Mouse (Mus musculus): ENCODE results near the gene Wbp2.

The Wbp2 gene

GRCm38 (mm10) chr11:116091591-116091990, 4.8 kb upstream of the Wbp2 start:
- no peak for DNase-seq (ENCODE audit: extremely low spot score, low read depth, low spot score)

DNA sequence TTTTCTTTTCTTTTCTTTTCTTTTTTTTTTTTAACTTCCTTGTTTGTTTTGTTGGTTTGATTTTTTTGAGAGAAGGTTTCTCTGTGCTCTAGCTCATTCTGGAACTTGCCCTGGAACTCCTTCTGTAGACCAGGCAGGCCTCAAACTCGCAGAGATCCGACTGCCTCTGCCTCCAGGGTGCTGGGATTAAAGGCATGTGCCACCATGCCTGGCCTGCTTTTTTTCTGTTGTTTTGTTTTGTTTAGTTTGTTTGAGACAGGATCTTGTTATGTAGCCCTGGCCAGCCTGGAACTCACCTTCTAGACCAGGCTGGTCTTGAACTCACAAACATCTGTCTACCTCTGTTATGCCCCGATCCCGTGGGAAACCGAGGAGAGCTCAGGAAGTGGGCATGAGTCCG, 2.8 kb upstream of the Wbp2 start:
- no peak for DNase-seq (ENCODE audit: extremely low spot score, low read depth, low spot score)

GRCm38 (mm10) chr11:116088741-116089394, 2.1 kb upstream of the Wbp2 start:
- DNase-seq (ENCODE audit: extremely low spot score, low read depth, low spot score) = no peak

DNA sequence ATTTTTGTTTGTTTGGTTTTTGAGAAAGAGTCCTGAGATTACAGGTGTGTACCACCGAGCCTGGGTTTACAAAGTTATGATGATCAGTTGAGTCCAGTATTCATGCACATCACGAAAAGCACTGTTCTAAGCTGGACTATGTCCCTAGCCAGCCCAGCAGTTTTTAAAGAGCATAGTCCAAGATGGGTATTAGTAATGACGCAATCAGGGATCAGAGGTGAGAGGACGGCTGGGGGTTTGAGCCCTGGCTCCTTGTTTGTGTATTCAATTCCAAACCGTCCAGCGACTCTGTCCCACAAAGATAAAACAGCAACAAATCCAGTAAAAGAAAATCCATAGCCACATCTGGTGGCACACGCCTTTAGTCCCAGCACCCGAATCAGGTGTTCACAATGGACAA, 1.4 kb upstream of the Wbp2 start:
- no peak for DNase-seq (ENCODE audit: extremely low spot score, low read depth, low spot score)

- peak; percentile 66 for DNase-seq (ENCODE audit: extremely low spot score, low read depth, low spot score)
Observed at GRCm38 (mm10) chr11:116087194-116088130, 667 bp upstream of the Wbp2 start.

DNA sequence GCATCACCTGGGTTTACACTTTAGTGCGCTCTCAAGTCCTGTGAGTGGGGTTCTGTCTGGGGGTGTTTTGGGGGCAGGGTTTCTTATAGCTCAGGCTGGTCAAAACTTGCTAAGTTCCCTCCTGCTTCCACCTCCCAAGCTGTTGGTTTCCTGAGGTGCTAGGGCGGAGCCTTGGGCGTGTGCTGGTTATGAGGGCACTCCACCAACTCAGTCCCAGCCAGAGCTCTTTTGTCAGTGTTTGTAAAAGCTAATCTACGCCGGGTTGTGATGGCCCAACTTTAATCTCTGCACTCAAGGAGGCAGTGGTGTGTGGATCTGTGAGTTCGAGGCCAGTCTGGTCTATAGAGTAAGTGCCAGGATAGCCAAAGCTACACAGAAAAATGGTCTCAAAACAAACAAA, 2.6 kb downstream of the Wbp2 start:
- DNase-seq (ENCODE audit: extremely low spot score, low read depth, low spot score) = no peak

GRCm38 (mm10) chr11:116083096-116083672, 3.6 kb downstream of the Wbp2 start:
- DNase-seq (ENCODE audit: extremely low spot score, low read depth, low spot score) = no peak

GRCm38 (mm10) chr11:116081081-116081480, 5.7 kb downstream of the Wbp2 start:
- no peak for DNase-seq (ENCODE audit: extremely low spot score, low read depth, low spot score)

- DNase-seq (ENCODE audit: extremely low spot score, low read depth, low spot score) = no peak
Observed at GRCm38 (mm10) chr11:116079511-116079910, 7.3 kb downstream of the Wbp2 start.

DNA sequence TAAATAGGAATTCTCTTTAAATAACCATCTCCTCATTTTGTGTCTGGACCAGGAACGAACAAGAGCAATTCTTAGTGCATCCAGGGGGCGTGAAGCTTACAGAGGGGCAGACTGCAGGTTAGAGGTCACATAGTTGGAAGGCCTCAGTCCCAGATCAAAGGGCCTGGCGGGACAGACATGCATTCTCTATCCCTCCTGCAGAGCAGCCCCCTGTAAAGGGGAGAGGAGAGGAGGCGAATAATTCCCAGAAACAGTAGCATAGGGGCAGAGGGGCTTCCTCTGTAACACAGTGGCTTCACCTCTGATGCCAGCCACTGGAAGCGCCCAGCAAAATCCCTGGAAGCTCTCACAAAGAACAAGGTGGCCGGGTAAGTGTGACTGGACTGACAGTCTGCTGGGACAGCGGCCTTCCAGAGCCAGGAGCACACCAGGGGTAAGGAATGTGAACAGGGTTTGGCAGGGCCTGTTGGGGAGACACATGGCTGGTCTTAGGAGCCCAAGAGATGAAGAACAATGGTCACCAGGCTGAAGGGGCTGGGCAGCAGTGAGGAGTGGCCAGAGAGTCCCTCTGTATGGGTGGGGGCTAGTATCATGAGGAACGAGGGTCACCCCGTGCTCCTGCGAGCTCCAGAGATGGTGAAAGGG, 8.0 kb downstream of the Wbp2 start:
- DNase-seq (ENCODE audit: extremely low spot score, low read depth, low spot score) = no peak

DNA sequence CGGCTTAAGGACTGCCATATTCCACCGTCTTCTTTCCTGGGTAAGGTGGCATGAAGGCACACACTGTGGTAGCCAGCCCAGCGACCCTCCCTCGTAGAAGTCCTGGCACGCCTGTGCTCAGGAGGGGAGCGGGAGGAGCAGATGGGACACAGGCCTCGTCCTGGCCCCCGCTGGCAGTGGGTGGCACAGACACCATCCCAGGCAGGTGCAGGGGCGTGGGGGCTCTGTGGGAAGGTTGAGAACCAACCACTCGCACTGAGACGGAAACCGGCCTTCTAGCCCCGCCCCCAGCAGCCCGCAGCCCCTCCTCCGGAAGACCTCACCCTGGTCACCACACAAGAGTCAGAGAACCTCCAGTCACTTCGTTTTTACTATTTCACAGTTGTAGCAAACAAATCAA, 8.6 kb downstream of the Wbp2 start:
- peak; percentile 20 for DNase-seq (ENCODE audit: extremely low spot score, low read depth, low spot score)

GRCm38 (mm10) chr11:116077446-116078204, 9.2 kb downstream of the Wbp2 start, which contains the start of gene Unc13d:
TSS of gene Unc13d (minus strand) at chr11:116077961.
- DNase-seq (ENCODE audit: extremely low spot score, low read depth, low spot score) = no peak

- no peak for DNase-seq (ENCODE audit: extremely low spot score, low read depth, low spot score)
Observed at GRCm38 (mm10) chr11:116076836-116077235, 10.0 kb downstream of the Wbp2 start.

GRCm38 (mm10) chr11:116076266-116076540, 10.6 kb downstream of the Wbp2 start:
- no peak for DNase-seq (ENCODE audit: extremely low spot score, low read depth, low spot score)

- DNase-seq (ENCODE audit: extremely low spot score, low read depth, low spot score) = no peak
Observed at GRCm38 (mm10) chr11:116075539-116076265, 11.1 kb downstream of the Wbp2 start.

DNA sequence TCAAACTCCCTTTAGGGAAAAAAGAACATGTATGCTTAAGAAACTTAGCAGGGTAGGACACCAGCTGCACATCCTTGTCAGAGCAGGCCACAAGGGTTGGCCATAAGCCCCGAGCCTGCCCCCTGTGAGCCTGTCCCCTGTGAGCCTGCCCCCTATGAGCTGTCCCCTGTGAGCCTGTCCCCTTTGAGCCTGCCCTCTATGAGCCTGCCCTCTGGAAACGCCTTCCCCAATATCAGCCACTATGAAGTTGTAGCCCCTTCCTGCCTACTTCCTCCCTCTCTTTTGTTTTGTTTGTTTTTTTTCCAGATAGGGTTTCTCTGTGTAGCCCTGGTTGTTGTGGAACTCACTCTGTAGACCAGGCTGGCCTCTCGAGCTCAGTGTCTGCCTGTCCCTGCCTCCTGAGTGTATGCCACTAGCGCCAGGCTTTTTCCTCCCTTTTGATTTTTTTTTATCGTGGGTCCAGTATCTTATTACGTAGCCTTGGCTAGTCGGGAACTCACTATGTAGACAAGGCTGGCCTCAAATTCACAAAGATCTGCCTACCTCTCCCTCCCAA, 12.3 kb downstream of the Wbp2 start:
- no peak for DNase-seq (ENCODE audit: extremely low spot score, low read depth, low spot score)

DNA sequence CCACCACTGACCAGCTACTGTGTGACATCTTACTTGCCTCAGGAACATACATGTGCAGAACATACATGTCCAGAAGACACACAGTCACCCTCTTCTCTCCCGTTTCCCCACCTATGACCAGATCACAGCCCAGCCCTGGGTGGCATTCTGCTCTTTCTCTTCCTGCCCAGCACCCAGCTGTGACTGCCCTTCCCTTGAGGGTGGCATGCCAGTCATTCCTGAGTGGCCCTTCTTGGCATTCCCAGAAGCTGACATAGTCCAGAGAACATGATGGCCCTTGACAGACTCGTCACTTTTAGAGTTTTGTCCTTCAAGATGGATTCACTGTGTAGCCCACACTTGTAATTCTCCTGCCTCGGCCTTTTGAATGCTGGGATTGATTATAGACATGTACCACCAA, 14.2 kb downstream of the Wbp2 start:
- no peak for DNase-seq (ENCODE audit: extremely low spot score, low read depth, low spot score)

GRCm38 (mm10) chr11:116071510-116071909, 15.3 kb downstream of the Wbp2 start:
- no peak for DNase-seq (ENCODE audit: extremely low spot score, low read depth, low spot score)

DNA sequence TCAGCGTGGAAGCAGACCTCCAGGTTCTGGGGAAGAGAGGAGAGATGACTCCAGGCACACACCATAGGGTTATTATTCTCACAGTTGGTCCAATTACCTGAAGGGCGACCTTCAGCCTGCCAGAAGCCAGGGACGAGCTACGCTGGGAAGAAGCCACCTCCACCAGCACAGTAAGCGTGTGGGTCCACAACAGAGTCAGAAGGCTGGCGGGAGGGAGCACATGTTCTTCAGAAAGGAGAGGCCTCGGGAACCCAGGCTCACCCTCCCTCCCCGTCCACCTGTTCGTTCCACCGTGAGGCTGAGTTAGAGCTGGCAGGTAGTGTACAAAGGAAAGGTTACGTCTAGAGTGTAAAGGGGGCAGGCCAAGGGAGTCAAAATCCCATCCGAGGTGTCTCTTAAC, 21.4 kb downstream of the Wbp2 start:
- DNase-seq (ENCODE audit: extremely low spot score, low read depth, low spot score) = no peak

All from hindlimb bud, embryonic 11.5 days (tissue).